Mouse (Mus musculus): ENCODE results near the gene Sec14l5.

- TF ChIP-seq CTCF (IDR thresholded peaks at IDR 0.05; ENCODE audit: low read depth) = no peak
- TF ChIP-seq EP300 (IDR thresholded peaks at IDR 0.05; ENCODE audit: low read depth) = no peak
Observed at GRCm38 (mm10) chr16:5216686-5217085, 69.8 kb downstream of the Sec14l5 start.

Data from liver, embryonic 14.5 days (tissue).